Mouse (Mus musculus): Measurements from ENCODE around the gene Golga4.

Golga4 gene

GRCm38 (mm10) chr9:118527056-118527455, 21.0 kb downstream of the Golga4 start:
- no peak for ATAC-seq (ENCODE audit: low TSS enrichment)

DNA sequence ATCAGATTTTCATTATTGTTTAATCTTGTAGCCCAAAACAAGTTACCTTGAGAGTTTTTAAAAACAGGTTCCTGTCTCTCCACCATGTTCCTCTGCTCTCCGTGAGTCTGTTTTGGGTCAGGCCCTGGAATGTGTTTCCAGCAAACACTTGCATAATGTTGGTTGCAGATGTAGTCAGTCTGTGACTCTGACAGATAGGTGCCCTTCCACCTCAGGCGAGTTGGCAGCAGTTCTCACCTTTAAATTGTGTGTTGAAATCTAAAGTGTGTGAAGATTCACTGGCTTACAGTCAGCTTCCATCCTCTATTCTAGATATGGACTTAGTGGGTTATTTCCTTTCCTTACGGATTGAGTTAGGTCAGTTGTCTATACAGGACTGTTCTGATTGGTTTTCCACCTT, 23.7 kb downstream of the Golga4 start:
- ATAC-seq (ENCODE audit: low TSS enrichment): no peak

DNA sequence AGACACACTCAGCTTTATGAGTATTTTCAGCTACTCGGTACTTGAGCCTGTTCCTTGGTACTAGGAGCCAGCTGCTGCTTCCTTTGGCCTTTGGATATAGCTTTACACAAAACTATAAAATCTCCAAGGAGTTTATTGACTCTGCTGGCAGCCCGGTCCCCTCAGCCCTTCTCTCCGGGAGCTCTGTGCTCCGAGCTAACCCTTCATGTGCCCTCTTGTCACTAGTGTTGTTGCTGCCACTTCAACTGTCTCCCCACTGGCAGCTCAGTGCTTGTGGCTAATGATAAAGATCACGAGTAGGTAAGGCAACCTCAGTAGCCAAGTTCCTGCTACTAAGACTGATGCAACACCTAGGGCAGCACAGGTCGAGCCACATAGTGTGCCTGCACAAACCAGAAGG, 24.6 kb downstream of the Golga4 start:
- no peak for ATAC-seq (ENCODE audit: low TSS enrichment)

GRCm38 (mm10) chr9:118532516-118533205, 26.6 kb downstream of the Golga4 start:
- no peak for ATAC-seq (ENCODE audit: low TSS enrichment)

DNA sequence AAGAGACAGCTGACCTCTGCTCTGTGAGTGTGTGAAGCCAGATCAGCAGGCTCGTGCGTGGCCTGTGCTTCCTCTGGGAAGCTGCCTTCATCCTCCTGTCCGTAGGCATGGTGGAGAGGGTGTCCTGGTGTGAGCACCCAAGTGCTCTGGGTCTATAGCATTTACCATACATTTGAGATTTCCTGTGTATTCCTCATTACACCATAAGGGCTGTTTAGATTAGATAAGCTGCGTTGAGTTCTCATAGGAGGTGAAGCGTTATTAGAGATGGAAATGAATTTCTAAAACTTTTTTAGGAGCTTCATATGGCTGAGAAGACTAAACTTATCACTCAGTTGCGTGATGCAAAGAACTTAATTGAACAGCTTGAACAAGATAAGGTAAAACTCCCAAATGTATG, 30.9 kb downstream of the Golga4 start:
- ATAC-seq (ENCODE audit: low TSS enrichment): no peak

DNA sequence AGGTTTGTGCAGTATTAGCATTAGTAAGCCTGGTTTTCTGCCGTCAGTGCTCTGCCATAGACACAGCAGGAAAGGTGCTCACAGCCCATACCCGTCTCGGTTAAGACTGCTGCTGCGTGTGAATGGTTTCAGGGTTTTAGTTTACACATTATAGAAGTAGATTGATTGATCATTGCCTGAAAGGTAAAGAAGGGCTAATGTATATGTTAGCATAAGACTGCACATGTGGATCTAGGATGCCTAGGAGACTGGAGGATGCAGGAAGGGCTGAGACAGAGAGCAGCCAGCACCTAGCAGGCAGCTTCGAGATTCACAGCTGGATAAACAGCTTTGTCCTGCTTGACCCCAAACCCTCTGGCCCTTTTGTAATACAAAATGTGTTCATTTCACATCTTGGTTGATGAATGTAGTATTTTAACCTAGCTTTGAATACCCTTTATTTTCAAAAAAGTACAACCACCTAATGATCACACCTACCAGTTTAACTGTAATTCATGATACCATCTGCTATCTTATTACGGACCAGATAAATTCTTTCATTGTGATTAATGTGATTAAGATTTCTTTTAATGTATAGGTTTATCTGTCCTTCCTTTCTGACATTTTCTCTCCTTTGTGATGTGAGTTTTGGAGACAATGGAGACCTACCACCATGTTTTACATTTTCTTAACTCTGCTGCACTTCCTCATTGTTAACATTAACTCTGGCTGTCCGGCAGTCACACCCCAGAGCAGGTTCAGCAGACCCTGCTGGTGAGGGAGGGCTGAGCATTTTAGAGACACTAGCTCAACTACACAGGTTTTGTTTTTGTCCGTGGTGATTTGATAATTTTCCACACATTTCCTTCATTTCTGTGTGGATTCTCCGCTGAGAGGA, 31.6 kb downstream of the Golga4 start:
- no peak for ATAC-seq (ENCODE audit: low TSS enrichment)

GRCm38 (mm10) chr9:118541851-118542250, 35.8 kb downstream of the Golga4 start:
- ATAC-seq (ENCODE audit: low TSS enrichment): no peak

DNA sequence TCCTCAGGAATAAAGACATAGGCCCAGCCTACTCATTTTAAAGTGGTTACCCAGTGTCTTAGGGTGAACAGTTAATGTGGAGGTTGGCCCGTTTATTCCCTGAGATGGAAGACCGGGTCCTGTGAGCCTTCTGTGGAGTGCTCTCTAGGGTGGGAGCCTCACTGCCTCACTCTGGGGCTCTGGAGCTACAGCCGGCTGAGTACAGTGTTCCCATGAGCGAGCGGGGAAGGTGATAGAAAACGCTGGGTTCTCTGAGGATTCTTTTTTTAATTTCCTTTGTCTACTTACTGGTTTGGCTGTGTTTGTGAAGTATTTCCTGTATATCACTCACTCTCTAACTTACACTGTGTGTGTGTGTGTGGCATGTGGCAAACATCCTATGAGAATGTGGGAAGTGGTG, 39.1 kb downstream of the Golga4 start:
- peak; percentile 31; the same call in 1 of the 2 replicates for ATAC-seq (ENCODE audit: low TSS enrichment)

DNA sequence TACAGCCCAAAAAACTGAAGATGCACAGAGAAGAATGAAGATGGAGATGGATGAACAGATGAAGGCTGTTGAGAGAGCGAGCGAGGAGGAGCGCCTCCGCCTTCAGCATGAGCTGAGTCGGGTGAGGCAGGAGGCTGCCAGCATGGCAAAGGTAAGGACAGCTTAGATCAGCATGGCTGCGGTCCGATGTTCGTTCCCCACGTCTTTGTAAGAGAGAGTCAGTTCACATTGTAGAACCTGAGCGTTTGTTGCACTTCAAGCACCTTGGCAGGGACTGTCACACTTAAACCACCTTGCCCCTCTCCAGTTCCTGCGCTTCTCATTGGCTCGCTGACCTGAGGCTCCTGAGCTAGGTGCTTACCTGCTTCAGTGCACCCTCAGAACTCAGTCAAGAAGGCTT, 42.6 kb downstream of the Golga4 start:
- no peak for ATAC-seq (ENCODE audit: low TSS enrichment)

DNA sequence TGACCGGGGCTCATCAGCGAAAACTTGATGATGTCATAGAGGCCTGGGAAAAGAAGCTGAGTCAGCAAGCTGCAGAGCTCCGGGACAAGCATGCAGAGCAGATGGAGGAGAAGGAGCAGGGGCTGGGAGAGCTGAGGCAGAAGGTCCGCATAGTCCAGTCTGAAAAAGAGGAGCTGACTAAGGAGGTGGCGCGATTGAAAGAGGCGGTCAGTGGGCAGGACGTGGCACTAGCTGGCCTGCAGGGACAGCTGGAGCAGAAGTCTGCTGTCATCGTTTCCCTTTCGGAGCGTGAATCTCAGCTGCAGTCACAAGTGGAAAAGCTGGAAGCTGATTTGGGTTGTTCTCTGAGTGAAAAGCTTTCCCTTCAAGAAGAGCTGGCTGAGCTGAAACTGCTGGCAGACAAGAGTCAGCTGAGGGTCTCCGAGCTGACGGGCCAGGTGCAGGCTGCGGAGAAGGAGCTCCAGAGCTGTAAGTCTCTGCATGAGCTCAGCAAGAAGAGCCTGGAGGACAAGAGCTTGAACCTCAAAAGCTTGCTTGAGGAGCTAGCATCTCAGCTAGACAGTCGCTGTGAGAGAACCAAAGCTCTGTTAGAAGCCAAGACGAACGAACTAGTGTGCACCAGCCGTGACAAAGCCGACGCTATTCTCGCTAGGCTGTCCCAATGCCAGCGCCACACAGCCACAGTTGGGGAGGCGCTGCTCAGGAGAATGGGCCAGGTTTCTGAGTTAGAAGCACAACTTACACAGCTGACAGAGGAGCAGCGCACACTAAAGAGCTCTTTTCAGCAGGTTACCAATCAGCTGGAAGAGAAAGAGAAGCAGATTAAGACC, 51.1 kb downstream of the Golga4 start:
- peak; percentile 85 for ATAC-seq (ENCODE audit: low TSS enrichment)

DNA sequence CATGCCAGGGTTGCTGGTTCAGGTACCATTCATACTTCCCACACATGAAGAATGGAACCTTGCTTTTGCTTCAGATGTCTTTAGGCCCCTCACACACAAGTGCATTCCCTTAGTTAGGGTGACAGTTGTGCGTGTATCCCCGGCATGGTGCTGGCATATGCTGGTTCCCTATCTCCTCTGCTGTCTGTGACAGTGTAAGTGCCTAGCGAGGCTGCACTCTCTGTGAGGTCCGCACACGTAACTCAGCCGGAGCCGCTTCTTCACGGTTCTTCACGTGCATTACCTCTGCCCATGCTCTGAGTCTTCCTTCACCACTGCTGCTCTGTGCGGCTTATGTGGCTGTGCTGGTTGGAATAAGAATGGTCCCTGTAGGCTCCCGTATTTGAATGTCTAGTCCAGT, 57.3 kb downstream of the Golga4 start:
- ATAC-seq (ENCODE audit: low TSS enrichment): no peak

DNA sequence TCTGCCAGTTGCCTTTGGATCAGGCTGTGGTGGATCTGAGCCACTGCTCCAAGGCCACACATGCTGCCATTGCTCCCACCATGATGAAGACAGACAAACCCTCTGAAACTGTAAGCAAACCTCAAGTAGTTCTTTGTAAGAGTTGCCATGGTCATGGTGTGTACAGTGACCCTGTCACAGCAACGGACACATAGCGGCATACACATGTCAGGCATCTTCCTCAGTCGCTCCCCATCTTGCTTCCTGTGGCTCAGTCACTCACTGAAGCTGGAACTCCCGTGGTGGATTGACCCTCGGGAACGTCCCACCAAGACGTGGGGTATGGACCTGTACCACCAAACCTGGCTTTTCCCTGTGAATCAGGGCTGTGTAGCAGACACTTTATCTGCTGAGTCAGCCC, 57.8 kb downstream of the Golga4 start:
- ATAC-seq (ENCODE audit: low TSS enrichment): no peak

DNA sequence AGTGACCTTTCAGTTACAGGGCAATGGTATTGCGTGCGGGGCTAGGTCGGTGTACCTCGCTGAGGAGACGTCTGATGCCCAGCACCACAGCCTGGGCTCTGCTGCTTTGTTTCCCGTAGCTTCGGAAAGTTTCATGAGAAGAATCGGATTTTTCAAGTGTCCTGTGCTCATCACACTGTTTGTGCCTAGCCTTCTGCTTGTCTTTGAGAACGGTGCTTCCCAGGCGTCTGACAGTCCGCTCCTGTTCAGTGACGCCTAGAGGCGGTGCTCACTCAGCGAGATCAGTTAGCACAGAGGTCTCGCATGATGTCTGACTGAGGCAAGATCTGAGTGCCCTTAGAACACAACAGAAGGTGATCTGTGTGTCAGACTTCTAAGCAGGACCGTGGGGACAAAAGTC, 58.6 kb downstream of the Golga4 start:
- ATAC-seq (ENCODE audit: low TSS enrichment): no peak

DNA sequence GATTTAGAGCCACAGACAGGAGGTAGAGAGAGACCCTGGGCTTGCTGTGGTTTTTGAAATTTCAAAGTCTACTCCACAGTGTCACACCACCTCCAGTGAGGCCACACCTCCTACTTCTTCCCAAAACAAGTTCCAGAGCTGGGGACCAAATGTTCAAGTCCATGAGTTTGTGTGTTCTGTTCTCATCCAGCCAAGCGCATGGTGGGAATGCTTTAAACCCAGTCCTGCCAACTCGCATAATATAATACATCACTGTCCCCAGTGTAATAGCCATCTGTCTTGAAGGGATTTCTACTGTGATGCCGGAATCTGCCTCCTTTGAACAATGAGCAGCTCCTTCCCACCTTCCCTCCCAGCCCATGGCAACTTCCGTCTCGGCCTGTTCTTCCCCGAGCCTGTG, 63.3 kb downstream of the Golga4 start:
- ATAC-seq (ENCODE audit: low TSS enrichment): peak; percentile 76

DNA sequence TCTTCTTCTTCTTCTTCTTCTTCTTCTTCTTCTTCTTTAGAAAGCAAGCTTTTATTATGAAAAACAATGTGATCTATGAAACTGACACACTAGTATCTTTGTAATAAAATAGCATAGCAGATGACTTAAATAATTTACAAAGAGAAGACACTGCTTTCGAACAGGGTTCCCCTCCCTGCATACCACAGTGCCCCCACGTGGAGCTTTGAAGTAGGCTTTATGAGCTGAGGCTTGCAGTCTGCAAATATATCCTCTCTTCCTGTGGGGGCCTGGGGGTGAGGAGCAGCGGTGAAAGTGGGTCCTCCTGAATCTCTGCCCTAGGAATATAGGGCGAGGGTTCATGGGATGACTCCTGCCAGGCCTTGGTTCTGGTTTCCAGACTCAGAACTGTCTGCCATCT, 64.8 kb downstream of the Golga4 start:
- no peak for ATAC-seq (ENCODE audit: low TSS enrichment)

DNA sequence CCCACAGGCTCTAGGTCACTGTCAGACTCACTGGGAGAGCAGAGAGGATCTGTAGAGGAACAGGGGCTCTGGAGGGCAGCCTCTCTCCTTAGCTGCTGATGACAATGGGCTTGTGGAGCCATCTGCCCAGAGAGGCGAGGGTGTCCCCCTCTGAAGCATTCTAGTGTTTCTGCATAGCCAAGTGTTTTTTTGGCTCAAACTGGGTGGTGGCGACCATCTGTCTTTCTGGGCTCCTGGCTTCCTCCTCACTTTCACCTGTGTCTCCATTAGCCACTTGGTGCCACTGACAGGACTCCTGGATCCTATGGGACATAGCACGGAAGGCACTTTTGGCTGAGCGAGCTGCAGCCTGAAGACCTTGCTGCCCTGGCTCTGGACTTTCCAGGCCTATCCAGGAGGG, 65.6 kb downstream of the Golga4 start:
- ATAC-seq (ENCODE audit: low TSS enrichment): no peak

- peak; percentile 93 for ATAC-seq (ENCODE audit: low TSS enrichment)
Measured at GRCm38 (mm10) chr9:118574911-118575310, 68.8 kb downstream of the Golga4 start.

DNA sequence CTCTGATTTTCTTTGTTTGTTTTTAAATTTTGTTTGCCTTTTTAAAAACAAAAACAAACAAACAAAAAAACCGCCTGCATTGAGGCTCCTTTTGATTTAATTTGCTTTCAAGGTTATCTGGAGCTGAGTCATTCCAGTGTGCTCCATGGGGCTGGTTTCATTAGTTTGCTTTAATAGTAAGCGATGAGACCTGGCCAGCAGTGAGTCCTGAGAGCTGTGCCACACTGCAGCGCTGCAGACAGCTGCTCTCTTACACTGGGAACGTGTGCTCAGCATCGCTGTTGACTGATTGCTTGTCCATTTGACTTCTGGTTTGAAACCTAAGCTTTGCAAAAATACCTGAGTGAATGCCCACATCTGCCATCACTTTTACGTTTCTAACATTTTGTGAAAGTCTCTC, 74.3 kb downstream of the Golga4 start:
- ATAC-seq (ENCODE audit: low TSS enrichment): no peak

DNA sequence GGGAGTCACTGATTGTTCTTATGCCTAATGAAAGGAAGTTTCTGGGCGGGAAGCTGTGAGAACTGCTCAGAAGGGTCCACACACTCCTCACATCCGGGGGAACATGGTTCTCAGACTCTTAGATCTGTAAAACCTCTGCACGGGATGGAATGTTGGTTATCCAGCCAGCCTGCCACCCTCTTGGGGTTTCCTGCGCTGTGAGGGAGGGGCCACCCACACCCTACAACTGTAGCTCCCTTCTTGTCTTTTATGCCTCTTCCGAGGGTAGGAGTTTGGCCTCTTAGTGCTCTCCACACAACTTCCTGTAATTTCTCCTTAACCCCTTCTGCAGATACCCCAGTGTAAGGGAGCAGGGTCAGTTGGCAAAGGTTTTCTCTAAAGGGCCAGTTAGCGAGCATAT, 76.7 kb downstream of the Golga4 start:
- no peak for ATAC-seq (ENCODE audit: low TSS enrichment)

DNA sequence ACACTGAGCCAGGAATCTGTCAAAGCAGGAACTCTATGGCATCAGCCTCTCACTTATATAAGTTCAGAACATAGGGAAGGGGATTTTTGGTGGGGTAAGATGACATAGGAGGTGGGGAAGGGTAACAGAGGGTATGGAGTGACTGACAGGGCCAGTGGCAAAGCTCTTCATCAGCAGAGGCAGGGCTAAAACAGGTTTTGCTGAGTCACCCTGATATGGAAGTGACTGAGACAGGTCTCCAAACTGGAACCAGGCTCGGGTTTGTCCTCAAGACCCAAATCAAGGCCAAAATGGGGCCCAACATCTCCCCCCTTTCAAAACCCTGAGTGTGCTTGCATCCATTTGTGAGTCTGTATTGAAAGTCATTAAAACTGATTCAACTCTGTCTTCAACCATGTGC, 78.8 kb downstream of the Golga4 start:
- ATAC-seq (ENCODE audit: low TSS enrichment): no peak

DNA sequence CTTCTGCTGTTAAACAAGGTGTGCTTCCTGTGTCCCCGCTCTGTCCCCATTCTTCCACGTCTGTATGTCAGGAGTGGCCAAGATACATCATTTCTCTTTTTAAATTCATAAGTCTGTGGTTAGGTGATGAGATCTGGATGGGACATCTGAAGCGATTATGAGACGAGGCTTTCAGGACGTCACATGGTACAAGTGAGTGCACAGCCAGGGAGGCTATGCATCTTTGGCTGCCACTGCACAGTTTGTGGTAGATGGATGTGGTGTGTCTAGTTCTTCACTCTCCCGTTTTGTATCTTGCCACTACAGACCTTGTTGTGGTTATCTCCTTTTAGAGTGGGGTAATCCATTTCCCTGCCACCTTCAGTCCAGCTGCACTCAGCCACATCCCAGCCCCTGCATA, 79.9 kb downstream of the Golga4 start:
- ATAC-seq (ENCODE audit: low TSS enrichment): no peak

DNA sequence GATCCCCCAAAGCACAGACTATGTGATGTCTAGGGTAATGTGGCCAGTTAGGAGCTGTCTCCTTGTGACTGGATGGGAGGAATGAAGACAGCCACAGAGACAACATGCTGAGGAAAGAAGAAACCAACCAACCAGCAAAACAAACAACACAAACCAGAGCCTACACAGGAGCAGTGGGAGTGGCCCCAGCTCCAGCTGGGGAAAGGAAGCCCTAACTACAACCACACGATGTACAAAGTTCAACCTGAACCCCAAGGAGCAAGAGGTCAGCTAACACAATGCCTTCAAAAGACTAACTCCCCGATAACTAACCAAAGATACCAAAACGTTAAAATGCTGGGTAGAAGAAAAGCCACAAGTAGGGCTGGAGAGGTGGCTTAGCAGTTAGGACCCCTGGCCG, 81.0 kb downstream of the Golga4 start:
- no peak for ATAC-seq (ENCODE audit: low TSS enrichment)

All from frontal cortex, adult (tissue).